Mouse (Mus musculus) kidney, embryonic 16.5 days (tissue): ENCODE measurements at regions not wholly inside any gene's neighbourhood (a gene's known extent, or its start where the extent isn't known, plus 50 kb on each side); places are given as distances from the start of the nearest gene placed in this dataset.

ENCODE experiments used
- ATAC-seq: fragments of 200-750 bp; cut with Nextera tagmentation; 2 replicates; pipeline ENCODE4 v1.8.0; 2017; ENCODE audit warnings: moderate TSS enrichment; ENCODE audit not compliant: low FRiP score, low TSS enrichment
- H3K27ac ChIP-seq: fragments of 300-500 bp; sonication (generic); 2 replicates; pipeline ENCODE4 v1.5.1; 2014; ENCODE audit warnings: low read length
- H3K27me3 ChIP-seq: fragments of 300-500 bp; sonication (generic); 2 replicates; pipeline ENCODE4 v1.6.1; 2014; ENCODE audit warnings: low read length, control low read depth, mixed read lengths; ENCODE audit not compliant: insufficient read depth
- H3K36me3 ChIP-seq: fragments of 300-500 bp; sonication (generic); 2 replicates; pipeline ENCODE4 v1.6.1; 2014; ENCODE audit warnings: low read length, control low read depth, mixed read lengths; ENCODE audit not compliant: insufficient read depth
- H3K4me1 ChIP-seq: fragments of 300-500 bp; sonication (generic); 2 replicates; pipeline ENCODE4 v1.6.1; 2014; ENCODE audit warnings: low read length, control low read depth, mixed read lengths; ENCODE audit not compliant: insufficient read depth
- H3K4me2 ChIP-seq: fragments of 300-500 bp; sonication (generic); replicated peaks from 2 replicates; pipeline ENCODE4 v1.6.1; 2014; ENCODE audit warnings: low read depth, low read length
- H3K4me3 ChIP-seq: fragments of 300-500 bp; sonication (generic); 2 replicates; pipeline ENCODE4 v1.5.1; 2014; ENCODE audit warnings: mild to moderate bottlenecking, low read length
- H3K9ac ChIP-seq: fragments of 300-500 bp; sonication (generic); replicated peaks from 2 replicates; pipeline ENCODE4 v1.6.1; 2014; ENCODE audit warnings: low read length
- H3K9me3 ChIP-seq: fragments of 300-500 bp; sonication (generic); 2 replicates; pipeline ENCODE4 v1.6.1; 2016; ENCODE audit warnings: low read length, control low read depth
- WGBS: fragments of 180-500 bp; shearing (Covaris S2); extraction: QIAGEN DNeasy Blood & Tissue Kit; methylation state at CpG from one replicate; pipeline ENCODE4 v1.1.7; 2014; 5-methylcytosine and 5-hydroxymethylcytosine counted together

GRCm38 (mm10) chr2:173356786-173357185 is 80.5 kb upstream of the Pmepa1 start:
- no peak for ATAC-seq
- H3K4me3 ChIP-seq: no peak overlapping the region
- no peak overlapping the region for H3K9ac ChIP-seq
- H3K4me1 ChIP-seq: peaks cover 17% of the 10 kb centered on the region
- H3K4me2 ChIP-seq: no peak overlapping the region
- H3K9me3 ChIP-seq: no peaks in the 10 kb centered on the region
- H3K27me3 ChIP-seq: 0 out of 2 replicates have a peak, but pooled peaks cover 3% of the 10 kb centered on the region
- no peak overlapping the region for H3K27ac ChIP-seq
- WGBS: 73% methylated on average over 5 of the region's 5 CpGs
- H3K36me3 ChIP-seq: no peaks in the 10 kb centered on the region

DNA sequence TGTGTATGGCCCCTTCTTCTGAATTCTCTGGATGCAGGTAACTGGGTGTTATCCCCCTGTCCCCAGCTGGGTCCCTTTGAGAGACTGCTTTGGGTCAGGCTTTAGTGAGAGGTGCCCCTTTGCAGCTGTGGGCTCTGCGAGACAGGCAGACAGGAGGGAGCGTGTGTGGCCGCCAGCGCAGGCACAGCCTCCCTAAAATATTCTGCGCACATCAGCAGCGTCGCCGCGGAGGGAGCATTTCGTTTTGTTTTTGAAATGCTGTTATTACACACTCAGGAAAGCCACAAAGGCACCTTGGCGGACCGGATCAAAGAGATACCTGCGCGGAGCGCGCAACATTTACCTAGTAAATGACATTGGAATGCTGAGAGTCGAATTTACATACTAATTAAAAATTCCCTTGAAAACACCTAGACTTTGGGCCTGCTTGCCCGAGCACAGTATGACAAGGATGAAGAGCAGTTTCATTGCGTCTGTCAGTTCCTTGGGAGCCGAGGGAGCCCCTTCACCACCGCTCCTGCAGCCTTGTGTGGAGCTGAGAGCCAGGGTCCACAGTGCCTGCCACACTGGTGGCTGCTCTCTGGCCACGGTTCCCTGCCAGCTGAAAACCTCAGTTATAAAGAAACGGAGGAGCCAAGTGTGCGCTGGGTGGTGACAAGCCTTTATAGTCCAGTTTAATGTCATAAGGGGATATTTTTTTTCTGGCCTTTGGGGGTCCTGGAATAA is 89.3 kb upstream of the Pmepa1 start:
- H3K4me2 ChIP-seq: peak overlapping the region; percentile 46
- H3K27me3 ChIP-seq: peaks cover 6% of the 10 kb centered on the region; the same call in 1 of the 2 replicates
- no peak for ATAC-seq
- no peaks in the 10 kb centered on the region for H3K36me3 ChIP-seq
- H3K4me1 ChIP-seq: no peaks in the 10 kb centered on the region
- peak overlapping the region; percentile 20 for H3K4me3 ChIP-seq
- H3K9me3 ChIP-seq: no peaks in the 10 kb centered on the region
- H3K27ac ChIP-seq: no peak overlapping the region
- 12% methylated on average over 24 of the region's 24 CpGs for WGBS
- peak overlapping the region; percentile 33; the same call in 1 of the 2 replicates for H3K9ac ChIP-seq

DNA sequence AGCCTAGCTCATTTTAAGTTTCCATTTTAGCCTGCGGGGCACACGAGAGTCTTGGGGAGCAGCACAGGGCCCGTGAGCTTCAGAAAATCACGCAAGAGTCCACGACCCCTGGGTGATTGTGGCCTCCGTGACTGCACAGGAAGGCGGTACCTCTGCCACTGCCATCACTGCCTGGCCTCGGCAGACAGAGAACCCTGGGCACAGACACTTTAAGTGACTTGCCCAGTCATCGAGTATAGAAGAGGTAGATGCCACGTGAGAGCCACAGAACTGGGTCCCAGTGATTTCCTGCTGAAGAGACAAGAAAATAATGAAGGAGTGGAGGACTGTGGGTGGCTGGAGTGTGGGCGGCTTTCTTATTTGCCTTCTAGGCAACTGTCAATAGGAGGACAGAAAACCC is 90.4 kb upstream of the Pmepa1 start:
- ATAC-seq: no peak
- Histone ChIP-seq H3K27me3 (peaks cover 6% of the 10 kb centered on the region; the same call in 1 of the 2 replicates), H3K9me3 (peaks cover 3% of the 10 kb centered on the region; the same call in 1 of the 2 replicates), H3K4me3 (no peak overlapping the region), H3K36me3 (no peaks in the 10 kb centered on the region), H3K27ac (no peak overlapping the region), H3K4me2 (no peak overlapping the region), H3K9ac (no peak overlapping the region), H3K4me1 (no peaks in the 10 kb centered on the region)
- 76% methylated on average over 11 of the region's 11 CpGs for WGBS

DNA sequence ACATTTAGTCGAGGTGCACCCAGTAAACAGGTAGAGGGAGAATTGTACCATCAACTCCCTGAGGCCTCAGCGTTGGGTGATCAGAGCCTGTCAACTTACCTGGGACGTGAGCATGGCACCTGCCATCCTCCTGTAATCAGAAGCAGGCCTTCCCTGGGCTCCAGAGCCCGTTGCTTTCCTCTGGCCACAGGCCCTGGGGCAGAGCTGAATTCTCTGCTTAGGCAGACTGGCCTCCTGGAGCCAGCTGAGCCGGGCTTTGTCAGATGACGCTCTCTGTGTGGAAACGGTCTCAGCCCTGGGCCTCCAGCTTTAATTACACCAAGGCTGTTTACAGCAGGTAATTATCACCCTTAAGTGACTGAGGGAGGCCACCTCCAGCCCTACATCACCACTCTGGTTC is 92.6 kb upstream of the Pmepa1 start:
- Histone ChIP-seq H3K9me3 (peaks cover 13% of the 10 kb centered on the region), H3K9ac (no peak overlapping the region), H3K4me2 (no peak overlapping the region), H3K27me3 (peaks cover 6% of the 10 kb centered on the region; the same call in 1 of the 2 replicates), H3K36me3 (no peaks in the 10 kb centered on the region), H3K4me1 (no peaks in the 10 kb centered on the region), H3K27ac (no peak overlapping the region), H3K4me3 (no peak overlapping the region)
- no peak for ATAC-seq
- WGBS: 39% methylated on average over 7 of the region's 7 CpGs

GRCm38 (mm10) chr2:173376926-173377325 is 100.6 kb upstream of the Pmepa1 start:
- Histone ChIP-seq H3K4me3 (no peak overlapping the region), H3K4me2 (no peak overlapping the region), H3K9ac (no peak overlapping the region), H3K9me3 (peaks cover 8% of the 10 kb centered on the region), H3K36me3 (no peaks in the 10 kb centered on the region), H3K4me1 (peaks cover 23% of the 10 kb centered on the region), H3K27me3 (no peaks in the 10 kb centered on the region), H3K27ac (no peak overlapping the region)
- ATAC-seq: no peak
- WGBS: 83% methylated on average over 6 of the region's 6 CpGs

- 58% methylated on average over 10 of the region's 12 CpGs for WGBS
- Histone ChIP-seq H3K9me3 (peaks cover under 1% of the 10 kb centered on the region; the same call in 1 of the 2 replicates), H3K27ac (peak overlapping the region; percentile 4; the same call in 1 of the 2 replicates), H3K36me3 (no peaks in the 10 kb centered on the region), H3K27me3 (no peaks in the 10 kb centered on the region), H3K9ac (no peak overlapping the region; the same call in 1 of the 2 replicates), H3K4me1 (peaks cover 26% of the 10 kb centered on the region), H3K4me3 (no peak overlapping the region), H3K4me2 (no peak overlapping the region)
- no peak for ATAC-seq
Observed at GRCm38 (mm10) chr2:173377497-173378257, 101.3 kb upstream of the Pmepa1 start.

- no peaks in the 10 kb centered on the region for H3K9me3 ChIP-seq
- no peaks in the 10 kb centered on the region for H3K36me3 ChIP-seq
- ATAC-seq: no peak
- peak overlapping the region; percentile 65; the same call in 1 of the 2 replicates for H3K27ac ChIP-seq
- no peaks in the 10 kb centered on the region for H3K27me3 ChIP-seq
- H3K4me2 ChIP-seq: no peak overlapping the region
- peaks cover 30% of the 10 kb centered on the region for H3K4me1 ChIP-seq
- WGBS: 80% methylated on average over 1 of the region's 1 CpGs
- no peak overlapping the region for H3K9ac ChIP-seq
- no peak overlapping the region for H3K4me3 ChIP-seq
Observed at GRCm38 (mm10) chr2:173379736-173380135, 103.4 kb upstream of the Pmepa1 start.

- Histone ChIP-seq H3K9me3 (no peaks in the 10 kb centered on the region), H3K9ac (no peak overlapping the region), H3K27ac (peak overlapping the region; percentile 65; the same call in 1 of the 2 replicates), H3K4me2 (no peak overlapping the region), H3K27me3 (no peaks in the 10 kb centered on the region), H3K4me3 (no peak overlapping the region), H3K36me3 (no peaks in the 10 kb centered on the region), H3K4me1 (peaks cover 36% of the 10 kb centered on the region)
- 23% methylated on average over 3 of the region's 3 CpGs for WGBS
- ATAC-seq: no peak
Observed at GRCm38 (mm10) chr2:173380341-173380761, 104.0 kb upstream of the Pmepa1 start.

- 37% methylated on average over 7 of the region's 7 CpGs for whole genome bisulfite sequencing
- H3K27ac ChIP-seq: peak overlapping the region; percentile 67
Observed at GRCm38 (mm10) chr2:173382176-173382813, 106.0 kb upstream of the Pmepa1 start.

More at GRCm38 (mm10) chr2:173382176-173382813, 106.0 kb upstream of the Pmepa1 start:
- H3K4me1 ChIP-seq: peaks cover 35% of the 10 kb centered on the region
- no peak overlapping the region for H3K4me2 ChIP-seq
- H3K27me3 ChIP-seq: no peaks in the 10 kb centered on the region
- no peak overlapping the region for H3K4me3 ChIP-seq
- 0 out of 2 replicates have a peak overlapping the region, but pooled peaks have one; percentile 10 for H3K9ac ChIP-seq
- ATAC-seq: peak; percentile 32; the same call in 1 of the 2 replicates
- H3K9me3 ChIP-seq: no peaks in the 10 kb centered on the region
- no peaks in the 10 kb centered on the region for H3K36me3 ChIP-seq
